Mouse (Mus musculus) forebrain, embryonic 10.5 days (tissue): ENCODE measurements at regions not wholly inside any gene's neighbourhood (a gene's known extent, or its start where the extent isn't known, plus 50 kb on each side); places are given as distances from the start of the nearest gene placed in this dataset.
"Not testable (repeated sequence)": the region's sequence is repeated elsewhere in the genome, so short reads cannot be mapped to it uniquely, and the experiment has no call there.

Experiments
- DNase-seq: peaks from one replicate; pipeline ENCODE4 v3.0.0-alpha.2; 2017; ENCODE audit warnings: low spot score; ENCODE audit errors: extremely low spot score
- H3K27ac ChIP-seq: fragments of 300-500 bp; sonication (generic); 2 replicates; pipeline ENCODE4 v1.5.1; 2016; ENCODE audit warnings: mild to moderate bottlenecking
- H3K27me3 ChIP-seq: fragments of 300-500 bp; sonication (generic); 2 replicates; pipeline ENCODE4 v1.6.1; 2016; ENCODE audit warnings: mild to moderate bottlenecking; ENCODE audit not compliant: poor library complexity, severe bottlenecking
- H3K36me3 ChIP-seq: fragments of 300-500 bp; sonication (generic); replicated peaks from 2 replicates; pipeline ENCODE4 v1.6.1; 2016; ENCODE audit warnings: mild to moderate bottlenecking, moderate library complexity
- H3K4me1 ChIP-seq: fragments of 300-500 bp; sonication (generic); 2 replicates; pipeline ENCODE4 v1.6.1; 2016
- H3K4me3 ChIP-seq: fragments of 300-500 bp; sonication (generic); 2 replicates; pipeline ENCODE4 v1.5.1; 2016; ENCODE audit warnings: mild to moderate bottlenecking, moderate library complexity
- H3K9me3 ChIP-seq: fragments of 300-500 bp; sonication (generic); 2 replicates; pipeline ENCODE4 v1.6.1; 2016; ENCODE audit warnings: mild to moderate bottlenecking, moderate library complexity
- WGBS: fragments of 180-500 bp; shearing (Covaris S2); methylation state at CpG from one replicate; pipeline ENCODE4 v1.1.7; 2016; 5-methylcytosine and 5-hydroxymethylcytosine counted together

DNA sequence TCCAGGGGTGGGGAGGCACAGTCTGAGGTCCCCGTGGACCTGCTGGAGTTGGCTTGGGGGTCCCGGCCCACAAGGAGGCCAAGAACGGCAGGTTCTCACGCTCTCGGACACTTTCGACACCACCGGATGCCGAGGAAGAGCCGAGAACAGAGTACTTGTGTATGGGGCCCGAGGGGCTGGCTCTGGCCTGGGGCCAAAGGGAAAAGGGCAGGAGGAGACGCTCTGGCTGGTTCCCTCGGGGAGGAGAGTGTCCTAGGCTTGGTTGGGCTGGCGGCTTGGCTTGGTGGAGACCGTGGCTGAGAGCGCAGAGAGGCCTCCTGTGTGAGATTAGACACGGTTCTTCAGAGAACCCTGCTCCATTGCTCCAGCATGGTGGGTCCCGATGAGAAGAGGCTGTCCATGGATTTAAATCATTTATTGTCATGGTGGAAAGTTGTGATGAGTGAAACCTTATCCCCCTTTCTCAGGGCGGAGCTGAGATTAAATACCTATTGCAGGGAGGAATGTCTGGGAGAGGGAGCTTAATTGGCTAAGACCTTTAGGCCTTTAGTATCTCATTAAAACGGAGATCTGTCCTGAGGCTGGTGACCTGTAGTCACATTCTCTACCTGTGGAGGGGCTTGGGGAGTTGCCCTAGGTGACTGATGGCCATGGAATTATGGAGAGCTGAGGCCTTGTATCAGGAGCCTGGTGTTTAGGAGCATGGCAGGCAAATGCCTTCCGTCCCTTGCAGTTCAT lies 244.1 kb downstream of the Enc1 start:
- Histone ChIP-seq H3K4me3 (no peak overlapping the region), H3K27me3 (0 out of 2 replicates have a peak, but pooled peaks cover 5% of the 10 kb centered on the region), H3K9me3 (no peaks in the 10 kb centered on the region), H3K4me1 (peaks cover 53% of the 10 kb centered on the region), H3K36me3 (no peaks in the 10 kb centered on the region), H3K27ac (peak overlapping the region; percentile 67)
- no peak for DNase-seq
- WGBS: 88% methylated on average over 20 of the region's 20 CpGs

DNA sequence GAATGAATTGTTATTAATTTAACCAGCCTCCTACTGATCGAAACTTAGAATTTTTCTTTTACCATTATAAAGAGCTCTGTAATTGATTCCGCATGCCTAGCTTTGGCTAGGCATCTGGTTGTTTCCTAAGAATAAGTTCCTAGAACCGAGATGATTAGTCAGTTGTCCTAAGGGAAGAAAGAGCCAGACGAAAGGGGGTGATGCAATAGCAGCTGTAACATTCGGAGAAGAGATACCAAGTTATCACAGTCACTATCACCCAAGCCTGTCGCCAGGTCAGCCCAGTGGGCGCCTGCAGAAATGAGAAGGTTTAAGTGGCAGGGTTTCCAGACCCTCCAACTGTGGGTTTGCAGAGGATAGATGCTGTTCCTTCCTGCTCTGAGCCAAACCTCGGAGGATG lies 242.8 kb downstream of the Enc1 start:
- H3K27me3 ChIP-seq: no peaks in the 10 kb centered on the region
- no peak for DNase-seq
- H3K27ac ChIP-seq: no peak overlapping the region
- H3K4me1 ChIP-seq: peaks cover 42% of the 10 kb centered on the region
- H3K4me3 ChIP-seq: no peak overlapping the region
- WGBS: 80% methylated on average over 8 of the region's 8 CpGs
- H3K9me3 ChIP-seq: no peaks in the 10 kb centered on the region
- no peaks in the 10 kb centered on the region for H3K36me3 ChIP-seq

DNA sequence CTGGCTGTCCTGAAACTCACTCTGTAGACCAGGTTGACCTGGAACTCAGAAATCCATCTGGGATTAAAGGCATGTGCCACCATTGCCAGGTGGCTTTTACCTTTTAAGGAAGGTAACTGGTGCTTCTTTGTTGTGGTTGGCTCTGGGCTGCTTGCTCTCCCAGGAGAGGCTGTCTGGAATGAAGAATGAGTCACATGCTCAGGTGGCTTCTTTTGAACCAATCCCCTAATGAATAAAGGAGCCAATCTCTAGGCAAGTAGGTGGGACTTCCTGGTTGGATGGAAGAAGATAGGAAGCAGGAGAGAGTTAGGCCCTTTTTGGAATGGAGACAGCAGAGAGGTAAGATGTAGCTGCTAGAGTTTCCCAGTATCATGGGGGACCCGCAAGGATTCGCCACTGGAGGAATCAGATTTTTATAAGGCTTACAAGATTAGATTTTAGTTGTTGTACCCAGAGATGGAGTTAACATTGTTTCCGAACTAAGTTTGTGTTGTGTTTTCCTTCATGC lies 241.6 kb downstream of the Enc1 start:
- DNase-seq: no peak
- WGBS: 94% methylated on average over 3 of the region's 3 CpGs
- H3K27ac ChIP-seq: no peak overlapping the region

DNA sequence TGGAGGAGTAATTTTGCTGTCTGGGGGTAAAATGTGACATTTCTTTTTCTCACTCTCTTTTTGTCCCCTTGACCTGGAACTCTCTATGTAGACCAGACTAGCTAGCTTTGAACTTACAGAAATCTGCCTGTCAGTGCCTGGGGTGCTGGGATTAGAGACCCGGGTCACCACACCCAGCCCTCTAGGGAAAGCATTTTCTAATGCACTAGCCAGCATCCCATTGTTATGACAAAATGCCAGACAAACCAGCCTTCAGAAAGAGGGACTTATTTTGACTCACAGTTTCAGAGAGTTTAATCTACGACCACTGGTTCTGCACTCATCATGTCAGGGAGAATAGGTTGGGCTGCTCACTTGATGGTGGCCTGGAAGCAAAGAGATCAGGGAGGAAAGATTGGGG lies 240.4 kb downstream of the Enc1 start:
- Histone ChIP-seq H3K27me3 (no peaks in the 10 kb centered on the region), H3K9me3 (no peaks in the 10 kb centered on the region; the same call in 1 of the 2 replicates), H3K36me3 (no peaks in the 10 kb centered on the region), H3K4me1 (peaks cover 25% of the 10 kb centered on the region), H3K4me3 (no peak overlapping the region), H3K27ac (no peak overlapping the region)
- 79% methylated on average over 2 of the region's 2 CpGs for WGBS
- no peak for DNase-seq

More for the DNA sequence above, 241.6 kb downstream of the Enc1 start:
- no peaks in the 10 kb centered on the region for H3K27me3 ChIP-seq
- H3K36me3 ChIP-seq: no peaks in the 10 kb centered on the region
- no peak overlapping the region for H3K4me3 ChIP-seq
- H3K4me1 ChIP-seq: peaks cover 32% of the 10 kb centered on the region
- H3K9me3 ChIP-seq: no peaks in the 10 kb centered on the region

DNA sequence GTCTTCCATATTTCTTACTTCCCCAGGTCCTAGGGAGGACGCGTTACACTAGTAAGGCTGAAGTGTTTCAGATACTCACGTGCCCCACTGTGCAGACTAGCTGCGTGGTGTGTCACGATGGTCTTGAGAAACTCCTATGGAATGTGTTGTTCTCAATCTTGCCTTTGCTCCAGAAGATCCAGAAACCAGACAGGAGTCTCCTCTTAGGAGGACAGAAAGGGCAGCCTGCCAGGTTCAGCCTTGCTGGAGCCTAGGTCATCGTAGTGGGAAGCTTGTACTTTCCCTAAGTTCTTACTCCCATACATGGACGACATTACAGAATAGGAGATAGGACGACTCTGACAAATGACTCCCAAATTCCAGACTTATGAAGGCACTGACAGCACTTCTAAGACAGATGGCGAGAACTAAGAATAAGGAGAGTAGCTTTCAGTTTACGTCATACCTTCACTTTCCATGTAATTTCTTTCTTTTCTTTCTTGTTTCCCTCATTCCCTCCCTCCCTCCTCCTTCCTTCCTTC lies 238.2 kb downstream of the Enc1 start:
- 93% methylated on average over 10 of the region's 10 CpGs for WGBS
- no peaks in the 10 kb centered on the region for H3K27me3 ChIP-seq
- no peak overlapping the region for H3K27ac ChIP-seq

DNA sequence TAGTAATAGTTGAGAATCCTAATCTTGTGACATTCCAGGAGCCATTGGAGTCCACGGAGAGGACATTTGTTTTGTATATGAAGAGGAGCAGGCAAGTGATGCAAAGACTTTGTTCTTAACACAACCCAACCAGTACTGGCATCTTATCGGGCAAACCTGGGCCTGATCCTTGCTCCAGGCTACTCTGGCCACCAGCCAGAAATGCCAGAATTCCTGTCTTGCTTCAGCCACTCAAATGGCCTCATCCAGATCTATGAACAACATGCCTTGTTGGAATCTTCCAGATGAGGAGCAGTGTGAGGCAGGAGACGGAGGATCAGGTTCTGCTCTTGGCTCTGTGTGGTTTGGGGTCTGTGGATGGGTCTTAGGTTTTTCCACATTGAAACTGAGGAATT lies 233.1 kb downstream of the Enc1 start:
- H3K4me1 ChIP-seq: peaks cover 18% of the 10 kb centered on the region
- no peaks in the 10 kb centered on the region for H3K36me3 ChIP-seq
- DNase-seq: no peak
- no peak overlapping the region for H3K4me3 ChIP-seq
- H3K27me3 ChIP-seq: no peaks in the 10 kb centered on the region
- no peak overlapping the region for H3K27ac ChIP-seq
- H3K9me3 ChIP-seq: no peaks in the 10 kb centered on the region; the same call in 1 of the 2 replicates
- 95% methylated on average over 3 of the region's 3 CpGs for WGBS

More for the DNA sequence above, 238.2 kb downstream of the Enc1 start:
- DNase-seq: no peak
- H3K4me1 ChIP-seq: peaks cover 9% of the 10 kb centered on the region
- H3K4me3 ChIP-seq: no peak overlapping the region
- no peaks in the 10 kb centered on the region for H3K36me3 ChIP-seq
- H3K9me3 ChIP-seq: no peaks in the 10 kb centered on the region; the same call in 1 of the 2 replicates

DNA sequence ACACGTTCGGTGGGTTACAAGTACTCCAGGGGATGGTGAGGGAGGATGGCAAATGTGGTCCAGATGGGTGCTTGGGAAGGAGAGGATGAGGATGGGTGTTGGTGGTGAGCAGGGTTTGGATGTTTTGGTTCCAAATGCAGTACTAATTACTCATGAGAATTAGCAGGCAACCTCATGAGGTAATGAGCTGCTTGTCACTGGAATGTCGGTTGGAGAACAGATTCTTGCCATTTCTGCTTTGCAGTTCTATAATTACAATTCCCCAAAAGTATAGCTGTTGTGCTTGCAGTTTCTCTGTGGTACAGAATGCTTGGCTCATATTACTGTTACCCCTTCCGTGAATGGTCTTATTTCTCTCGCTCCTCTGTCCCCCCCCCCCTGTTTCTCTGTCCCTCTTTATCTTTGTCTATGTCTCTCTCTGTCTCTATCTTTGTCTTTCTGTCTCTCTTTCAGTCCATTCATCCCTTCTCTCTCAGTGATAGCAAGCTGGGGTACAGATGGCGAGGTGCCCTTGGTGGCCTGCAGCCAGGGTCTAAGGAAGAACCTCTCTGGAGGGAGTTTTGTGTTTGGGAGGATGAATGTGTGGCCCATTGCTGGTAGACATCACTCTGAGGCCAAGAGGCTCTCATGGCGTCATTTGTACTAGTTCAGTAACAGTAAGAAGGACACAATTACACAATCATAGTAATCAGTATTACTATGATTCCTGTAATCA lies 232.5 kb downstream of the Enc1 start:
- Histone ChIP-seq H3K27me3 (no peaks in the 10 kb centered on the region), H3K4me3 (no peak overlapping the region), H3K9me3 (no peaks in the 10 kb centered on the region; the same call in 1 of the 2 replicates), H3K36me3 (no peaks in the 10 kb centered on the region), H3K4me1 (peaks cover 19% of the 10 kb centered on the region), H3K27ac (no peak overlapping the region)
- WGBS: 96% methylated on average over 7 of the region's 7 CpGs
- no peak for DNase-seq

DNA sequence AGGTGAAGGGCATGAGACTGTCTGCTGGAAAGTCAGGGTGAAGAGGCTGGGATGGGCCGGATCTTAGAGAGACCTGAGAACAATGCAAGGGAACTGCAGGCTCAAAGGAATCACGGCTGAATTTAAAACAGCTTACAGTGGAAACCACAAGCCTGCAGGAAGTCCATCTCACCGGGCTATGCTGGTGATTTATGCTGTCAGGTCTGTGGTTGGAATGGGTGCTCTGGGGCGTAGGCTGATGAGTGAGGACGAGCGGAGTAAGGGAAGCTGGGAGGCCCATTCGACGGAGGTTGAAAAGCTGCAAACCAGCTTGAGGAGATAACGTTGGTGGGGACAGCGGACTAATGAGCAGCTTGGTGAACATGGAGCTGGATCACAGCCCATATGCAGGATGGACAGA lies 229.1 kb downstream of the Enc1 start:
- no peaks in the 10 kb centered on the region for H3K27me3 ChIP-seq
- H3K27ac ChIP-seq: peak overlapping the region; percentile 58
- no peaks in the 10 kb centered on the region for H3K9me3 ChIP-seq
- H3K4me3 ChIP-seq: no peak overlapping the region
- DNase-seq: no peak
- no peaks in the 10 kb centered on the region for H3K36me3 ChIP-seq
- WGBS: 75% methylated on average over 10 of the region's 10 CpGs
- H3K4me1 ChIP-seq: peaks cover 15% of the 10 kb centered on the region

DNA sequence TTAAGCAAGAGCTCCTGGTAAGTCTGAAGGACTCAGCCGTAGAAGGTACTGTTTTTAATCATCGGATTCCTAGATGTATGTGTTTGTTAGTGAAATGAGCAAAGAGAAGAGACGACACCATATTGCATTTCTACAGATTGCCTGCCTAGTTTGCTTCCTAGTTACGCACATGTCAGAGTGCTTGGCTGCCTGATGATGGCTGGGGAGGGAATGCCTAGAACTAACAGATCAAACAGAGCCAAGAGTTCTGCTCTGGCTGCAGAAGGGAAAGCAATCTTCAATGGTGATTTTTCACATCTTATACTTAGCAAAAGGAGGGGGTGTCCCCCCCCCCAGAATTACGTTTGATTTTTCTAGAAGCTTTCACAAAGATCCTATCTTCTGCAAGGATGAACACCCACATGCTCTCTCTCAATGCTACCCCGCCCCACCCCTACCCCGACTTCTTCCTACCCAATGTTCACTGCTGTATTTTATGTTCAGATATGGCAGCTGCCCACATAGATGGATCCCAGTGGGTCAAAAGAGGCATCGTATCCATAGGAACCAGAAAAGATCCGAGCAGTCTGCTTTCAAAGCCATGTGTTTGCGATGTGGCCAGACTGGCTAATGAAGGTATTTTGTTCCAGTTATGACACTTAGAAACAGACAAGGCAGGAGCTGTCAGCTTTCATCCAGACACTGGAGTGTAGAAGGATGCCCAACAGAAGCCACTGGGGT lies 228.1 kb downstream of the Enc1 start:
- H3K36me3 ChIP-seq: no peaks in the 10 kb centered on the region
- peak overlapping the region; percentile 58 for H3K27ac ChIP-seq
- H3K9me3 ChIP-seq: no peaks in the 10 kb centered on the region
- no peak for DNase-seq
- 90% methylated on average over 10 of the region's 10 CpGs for WGBS
- peaks cover 15% of the 10 kb centered on the region for H3K4me1 ChIP-seq
- H3K27me3 ChIP-seq: no peaks in the 10 kb centered on the region
- no peak overlapping the region for H3K4me3 ChIP-seq

DNA sequence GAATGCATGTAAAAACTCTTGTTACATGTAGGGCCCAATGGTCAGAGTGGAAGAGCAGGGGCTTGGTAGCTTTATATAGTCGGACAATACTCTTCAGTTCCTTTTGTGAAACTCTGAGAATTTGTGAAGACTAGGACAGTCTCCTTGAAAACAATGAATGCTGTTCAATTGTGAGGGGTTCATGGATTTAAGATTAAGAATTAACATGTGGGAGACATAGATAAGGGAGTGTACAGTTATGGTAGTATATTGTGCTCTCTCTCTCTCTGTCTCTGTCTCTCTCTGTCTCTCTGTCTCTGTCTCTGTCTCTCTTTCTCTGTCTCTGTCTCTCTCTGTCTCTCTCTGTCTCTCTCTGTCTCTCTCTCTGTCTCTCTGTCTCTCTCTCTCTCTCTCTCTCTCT lies 225.7 kb downstream of the Enc1 start:
- not testable (repeated sequence) for H3K36me3 ChIP-seq, H3K4me3 ChIP-seq, H3K27ac ChIP-seq, H3K27me3 ChIP-seq, DNase-seq, H3K9me3 ChIP-seq
- peaks cover 15% of the 10 kb centered on the region for H3K4me1 ChIP-seq
- WGBS: 95% methylated on average over 1 of the region's 1 CpGs

DNA sequence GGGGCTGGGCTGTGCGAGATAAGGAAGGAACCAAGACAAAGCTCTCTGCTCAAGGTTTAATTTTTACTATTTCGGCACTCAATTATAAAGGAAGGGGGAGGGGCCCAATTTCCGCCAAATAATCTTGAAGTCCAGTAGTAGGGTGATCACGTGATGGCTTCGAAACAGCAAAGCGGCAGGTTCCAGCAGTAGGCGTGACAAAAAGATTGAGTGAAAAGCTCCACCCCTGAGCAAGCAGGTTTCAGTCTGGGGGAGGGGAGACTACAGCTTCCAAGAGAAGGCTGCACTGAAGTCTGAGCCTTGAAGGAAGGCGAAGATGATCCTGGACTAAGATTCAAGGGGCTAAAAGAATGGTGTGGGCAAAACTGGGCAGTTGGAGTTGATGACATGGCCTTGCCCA lies 222.9 kb downstream of the Enc1 start:
- 89% methylated on average over 8 of the region's 8 CpGs for WGBS
- H3K4me3 ChIP-seq: no peak overlapping the region
- H3K27ac ChIP-seq: no peak overlapping the region
- no peaks in the 10 kb centered on the region for H3K4me1 ChIP-seq
- H3K36me3 ChIP-seq: no peaks in the 10 kb centered on the region
- no peak for DNase-seq
- no peaks in the 10 kb centered on the region for H3K27me3 ChIP-seq
- H3K9me3 ChIP-seq: no peaks in the 10 kb centered on the region

DNA sequence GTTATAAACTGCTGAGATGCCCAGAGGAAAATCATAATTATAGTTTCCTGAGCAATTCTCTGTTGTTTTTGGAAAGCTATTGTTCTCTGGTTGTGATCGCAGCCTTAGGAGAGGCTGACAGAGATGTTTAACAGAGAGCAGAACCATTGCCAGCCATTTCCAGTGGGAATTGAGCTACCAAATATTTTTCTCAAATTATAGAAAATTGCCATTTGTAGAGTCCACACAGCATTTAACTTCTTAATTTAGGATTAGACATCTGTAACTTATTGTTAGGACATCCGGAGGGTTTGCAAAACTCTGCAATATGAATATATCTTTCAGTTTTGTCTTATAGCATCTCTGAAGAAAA lies 222.0 kb downstream of the Enc1 start:
- 86% methylated on average over 2 of the region's 2 CpGs for WGBS
- Histone ChIP-seq H3K4me1 (no peaks in the 10 kb centered on the region), H3K9me3 (no peaks in the 10 kb centered on the region), H3K36me3 (no peaks in the 10 kb centered on the region), H3K27me3 (no peaks in the 10 kb centered on the region), H3K27ac (0 out of 2 replicates have a peak overlapping the region, but pooled peaks have one; percentile 25), H3K4me3 (no peak overlapping the region)
- DNase-seq: no peak
